Mouse (Mus musculus) kidney, embryonic 14.5 days (tissue): ENCODE measurements at regions not wholly inside any gene's neighbourhood (a gene's known extent, or its start where the extent isn't known, plus 50 kb on each side); places are given as distances from the start of the nearest gene placed in this dataset.

Source experiments
- ATAC-seq: fragments of 200-750 bp; cut with Nextera tagmentation; 2 replicates; pipeline ENCODE4 v1.8.0; 2017; ENCODE audit warnings: moderate number of reproducible peaks, mild to moderate bottlenecking, moderate TSS enrichment, moderate library complexity; ENCODE audit not compliant: low FRiP score, low TSS enrichment
- H3K27ac ChIP-seq: fragments of 300-500 bp; sonication (generic); 2 replicates; pipeline ENCODE4 v1.5.1; 2014; ENCODE audit warnings: low read depth, mild to moderate bottlenecking, low read length, moderate library complexity, mixed read lengths
- H3K27me3 ChIP-seq: fragments of 300-500 bp; sonication (generic); 2 replicates; pipeline ENCODE4 v1.6.1; 2014; ENCODE audit warnings: mild to moderate bottlenecking, low read length; ENCODE audit not compliant: control insufficient read depth, insufficient read depth
- H3K36me3 ChIP-seq: fragments of 300-500 bp; sonication (generic); 2 replicates; pipeline ENCODE4 v1.6.1; 2014; ENCODE audit warnings: low read length, mixed read lengths; ENCODE audit not compliant: control insufficient read depth, insufficient read depth
- H3K4me1 ChIP-seq: fragments of 300-500 bp; sonication (generic); 2 replicates; pipeline ENCODE4 v1.6.1; 2014; ENCODE audit warnings: low read length, mixed read lengths; ENCODE audit not compliant: control insufficient read depth, insufficient read depth
- H3K4me2 ChIP-seq: fragments of 300-500 bp; sonication (generic); replicated peaks from 2 replicates; pipeline ENCODE4 v1.6.1; 2014; ENCODE audit warnings: low read depth, mild to moderate bottlenecking, low read length
- H3K4me3 ChIP-seq: fragments of 300-500 bp; sonication (generic); 2 replicates; pipeline ENCODE4 v1.5.1; 2014; ENCODE audit warnings: mild to moderate bottlenecking, low read length
- H3K9ac ChIP-seq: fragments of 300-500 bp; sonication (generic); 2 replicates; pipeline ENCODE4 v1.6.1; 2014; ENCODE audit warnings: low read depth, mild to moderate bottlenecking, low read length, moderate library complexity
- H3K9me3 ChIP-seq: fragments of 300-500 bp; sonication (generic); 2 replicates; pipeline ENCODE4 v1.6.1; 2016; ENCODE audit warnings: low read length; ENCODE audit not compliant: control insufficient read depth
- WGBS: fragments of 180-500 bp; shearing (Covaris S2); extraction: QIAGEN DNeasy Blood & Tissue Kit; methylation state at CpG from one replicate; pipeline ENCODE4 v1.1.7; 2014; 5-methylcytosine and 5-hydroxymethylcytosine counted together

DNA sequence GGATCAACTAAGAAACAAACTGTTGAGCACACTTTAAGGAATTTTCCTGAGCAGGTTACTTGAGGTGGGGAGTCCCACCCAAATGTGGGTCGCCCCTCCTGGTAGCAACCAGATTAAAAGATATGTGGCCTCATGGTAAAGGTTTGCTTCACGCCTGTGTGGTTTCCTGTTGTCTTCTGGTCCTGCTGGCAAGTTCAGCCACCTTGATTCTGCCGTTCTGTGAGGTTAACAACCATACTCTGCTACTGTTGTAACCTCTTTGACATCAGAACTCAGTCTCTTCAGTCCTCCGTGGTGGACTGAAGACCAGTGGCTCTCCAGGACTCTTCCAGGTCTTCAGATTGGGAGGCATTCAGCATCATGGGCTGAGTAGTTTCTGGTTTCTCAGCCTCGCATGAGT is 127.1 kb upstream of the Sp4 start:
- H3K36me3 ChIP-seq, result no peaks in the 10 kb centered on the region
- no peaks in the 10 kb centered on the region; the same call in 1 of the 2 replicates for H3K9me3 ChIP-seq
- no peak overlapping the region for H3K4me3 ChIP-seq
- no peak overlapping the region for H3K9ac ChIP-seq
- no peaks in the 10 kb centered on the region for H3K4me1 ChIP-seq
- no peak overlapping the region for H3K4me2 ChIP-seq
- no peaks in the 10 kb centered on the region for H3K27me3 ChIP-seq
- WGBS, result 61% methylated on average over 5 of the region's 5 CpGs
- no peak overlapping the region for H3K27ac ChIP-seq
- no peak for ATAC-seq

DNA sequence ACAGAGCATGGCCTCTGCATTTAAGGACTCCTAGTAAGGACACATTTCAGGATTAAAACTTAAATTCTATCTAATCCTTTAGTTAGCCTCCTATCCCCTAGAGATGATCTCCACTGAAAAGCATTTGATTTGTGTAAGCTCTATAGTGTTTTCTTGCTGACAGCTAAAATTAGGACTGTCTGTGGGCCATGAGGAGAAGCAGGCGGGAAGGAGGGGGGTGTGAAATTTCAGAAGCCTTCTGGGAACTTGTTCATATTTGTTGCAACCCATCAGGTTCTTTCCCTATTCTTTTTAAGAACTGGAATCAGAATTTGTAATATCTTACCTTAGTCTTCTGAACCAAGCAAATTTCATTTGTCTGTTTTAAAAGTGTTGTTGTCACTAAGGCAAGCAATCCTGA is 114.7 kb upstream of the Sp4 start:
- Histone ChIP-seq H3K4me2 (no peak overlapping the region), H3K4me3 (no peak overlapping the region), H3K9me3 (0 out of 2 replicates have a peak, but pooled peaks cover 2% of the 10 kb centered on the region), H3K36me3 (no peaks in the 10 kb centered on the region), H3K4me1 (no peaks in the 10 kb centered on the region), H3K27me3 (no peaks in the 10 kb centered on the region), H3K27ac (no peak overlapping the region), H3K9ac (no peak overlapping the region)
- 55% methylated on average over 1 of the region's 1 CpGs for WGBS
- ATAC-seq, result no peak

DNA sequence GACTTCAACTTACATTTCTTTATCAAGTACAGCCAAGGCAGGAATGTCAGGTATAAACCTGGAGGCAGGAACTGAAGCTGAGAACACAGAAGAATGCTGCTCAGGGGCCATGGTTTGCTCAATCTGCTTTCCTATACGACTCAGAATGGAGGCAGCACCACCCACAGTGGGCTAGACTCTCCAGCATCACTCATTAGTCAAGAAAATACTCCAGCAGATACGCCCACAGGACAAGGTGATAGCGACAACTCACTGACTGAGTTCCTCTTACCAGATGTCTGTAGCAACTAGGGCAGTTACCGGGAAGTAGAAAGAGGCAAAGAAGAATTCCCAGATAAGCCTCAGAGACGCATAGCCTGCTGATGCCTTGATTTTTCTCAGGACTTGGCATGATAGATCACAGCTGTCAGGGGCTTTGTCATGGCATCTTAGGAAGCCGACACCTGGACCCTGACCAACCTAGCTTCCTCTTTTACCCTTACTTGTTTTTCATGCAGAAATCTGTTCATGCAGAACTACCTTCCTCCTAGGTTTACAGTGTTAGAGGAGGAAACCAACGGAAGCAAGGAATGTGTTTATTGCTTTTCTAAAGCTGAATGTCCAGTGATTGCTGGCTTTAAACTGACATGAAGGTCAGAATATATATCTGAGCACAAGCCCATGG is 110.7 kb upstream of the Sp4 start:
- peak; percentile 69; the same call in 1 of the 2 replicates for ATAC-seq
- Histone ChIP-seq H3K27ac (no peak overlapping the region), H3K4me2 (no peak overlapping the region), H3K9ac (no peak overlapping the region), H3K4me1 (no peaks in the 10 kb centered on the region), H3K36me3 (no peaks in the 10 kb centered on the region), H3K9me3 (no peaks in the 10 kb centered on the region), H3K27me3 (no peaks in the 10 kb centered on the region), H3K4me3 (no peak overlapping the region)
- WGBS, result 42% methylated on average over 7 of the region's 7 CpGs

DNA sequence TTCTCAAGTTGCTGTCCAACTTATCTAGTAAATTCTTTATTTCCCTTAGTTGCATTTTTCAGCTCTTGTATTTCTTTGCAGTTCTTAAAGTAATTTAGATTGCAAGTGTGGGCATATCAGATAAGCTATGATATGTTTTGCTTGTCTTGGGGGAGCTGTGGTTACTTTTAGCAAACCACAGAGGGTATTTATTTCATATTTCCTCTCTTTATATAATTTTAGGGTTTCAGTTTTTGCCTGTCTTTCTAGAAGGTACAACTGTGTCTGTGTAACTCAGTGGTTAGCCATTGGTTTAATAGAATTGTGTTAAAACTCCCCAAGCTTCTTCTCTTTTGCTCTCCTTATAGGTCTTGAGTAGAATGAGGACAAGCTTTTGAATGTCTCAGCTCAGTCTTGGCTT is 109.7 kb upstream of the Sp4 start:
- no peak for ATAC-seq
- no peaks in the 10 kb centered on the region for H3K27me3 ChIP-seq

GRCm38 (mm10) chr12:118405135-118405534 is 103.9 kb upstream of the Sp4 start:
- no peaks in the 10 kb centered on the region for H3K36me3 ChIP-seq
- H3K4me3 ChIP-seq, result no peak overlapping the region
- ATAC-seq, result no peak
- H3K27me3 ChIP-seq, result no peaks in the 10 kb centered on the region
- H3K9me3 ChIP-seq, result no peaks in the 10 kb centered on the region
- no peak overlapping the region for H3K27ac ChIP-seq
- no peak overlapping the region for H3K9ac ChIP-seq
- H3K4me2 ChIP-seq, result no peak overlapping the region
- no peaks in the 10 kb centered on the region for H3K4me1 ChIP-seq

More for the DNA sequence above, 109.7 kb upstream of the Sp4 start:
- Histone ChIP-seq H3K4me1 (no peaks in the 10 kb centered on the region), H3K9me3 (no peaks in the 10 kb centered on the region), H3K4me3 (no peak overlapping the region), H3K4me2 (no peak overlapping the region), H3K36me3 (no peaks in the 10 kb centered on the region), H3K9ac (no peak overlapping the region), H3K27ac (no peak overlapping the region)

- Histone ChIP-seq H3K4me2 (no peak overlapping the region), H3K27ac (no peak overlapping the region), H3K27me3 (no peaks in the 10 kb centered on the region), H3K9ac (no peak overlapping the region), H3K9me3 (no peaks in the 10 kb centered on the region), H3K4me1 (no peaks in the 10 kb centered on the region), H3K4me3 (no peak overlapping the region), H3K36me3 (no peaks in the 10 kb centered on the region)
- no peak for ATAC-seq
- 71% methylated on average over 5 of the region's 5 CpGs for WGBS
Measured at GRCm38 (mm10) chr12:118404171-118404570, 102.9 kb upstream of the Sp4 start.

- Histone ChIP-seq H3K4me2 (no peak overlapping the region), H3K9me3 (no peaks in the 10 kb centered on the region), H3K36me3 (no peaks in the 10 kb centered on the region), H3K4me1 (no peaks in the 10 kb centered on the region), H3K4me3 (no peak overlapping the region), H3K9ac (no peak overlapping the region), H3K27me3 (no peaks in the 10 kb centered on the region), H3K27ac (no peak overlapping the region)
- WGBS, result 73% methylated on average over 4 of the region's 4 CpGs
- ATAC-seq, result no peak
Measured at GRCm38 (mm10) chr12:118403519-118404087, 102.4 kb upstream of the Sp4 start.

GRCm38 (mm10) chr12:118401377-118401776 is 100.1 kb upstream of the Sp4 start:
- no peaks in the 10 kb centered on the region for H3K9me3 ChIP-seq
- H3K4me1 ChIP-seq, result no peaks in the 10 kb centered on the region
- no peak overlapping the region for H3K27ac ChIP-seq
- H3K4me2 ChIP-seq, result no peak overlapping the region
- no peak for ATAC-seq
- no peak overlapping the region for H3K9ac ChIP-seq
- no peak overlapping the region for H3K4me3 ChIP-seq
- no peaks in the 10 kb centered on the region for H3K27me3 ChIP-seq
- H3K36me3 ChIP-seq, result no peaks in the 10 kb centered on the region

DNA sequence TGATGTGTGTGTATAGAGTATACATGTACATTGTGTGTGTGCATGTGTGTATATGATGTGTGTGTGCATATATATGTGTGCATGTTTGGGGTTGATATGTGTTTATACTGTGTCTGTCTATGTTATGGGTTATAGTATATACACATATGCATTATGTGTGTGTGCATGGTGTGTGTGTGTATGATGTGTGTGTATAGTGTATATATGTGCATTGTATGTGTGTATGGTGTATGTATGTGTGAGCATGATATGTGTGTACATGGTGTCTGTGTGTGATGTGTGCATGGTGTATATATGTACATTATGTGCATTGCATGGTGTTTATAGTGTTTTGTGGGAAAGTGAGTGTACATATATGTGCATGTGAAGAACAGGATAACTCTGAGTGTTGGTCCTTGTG is 90.4 kb upstream of the Sp4 start:
- Histone ChIP-seq H3K4me3 (no peak overlapping the region), H3K27me3 (no peaks in the 10 kb centered on the region), H3K36me3 (no peaks in the 10 kb centered on the region), H3K4me2 (no peak overlapping the region), H3K9ac (no peak overlapping the region), H3K27ac (no peak overlapping the region), H3K4me1 (no peaks in the 10 kb centered on the region), H3K9me3 (no peaks in the 10 kb centered on the region)
- ATAC-seq, result no peak
